Mouse (Mus musculus): Measurements from ENCODE around the gene Lhfpl2. TPM values are rescaled to one million over a fixed set of nuclear protein-coding genes. Genes with fewer than 3 reads are reported as not detected.

Lhfpl2 gene
- polyA plus RNA-seq, 1 experiment from 2014 or later, result 44.2 TPM

GRCm38 (mm10) chr13:94178401-94179040, 120.9 kb downstream of the Lhfpl2 start:
- ATAC-seq (ENCODE audit: insufficient number of reproducible peaks, insufficient read depth, low FRiP score, low TSS enrichment, low read depth), result 0 out of 2 replicates have a peak, but pooled peaks have one; percentile 24
- peaks cover 48% of the 10 kb centered on the region for H3K4me1 ChIP-seq (replicated peaks)
- H3K4me3 ChIP-seq (replicated peaks), result no peak overlapping the region
- H3K36me3 ChIP-seq, result peaks cover 8% of the 10 kb centered on the region; the same call in 1 of the 2 replicates
- H3K9ac ChIP-seq (replicated peaks), result no peak overlapping the region
- H3K9me3 ChIP-seq, result no peaks in the 10 kb centered on the region
- H3K4me2 ChIP-seq, result no peak overlapping the region
- H3K27me3 ChIP-seq, result 0 out of 2 replicates have a peak, but pooled peaks cover 5% of the 10 kb centered on the region
- 69% methylated on average over 11 of the region's 11 CpGs for WGBS
- H3K27ac ChIP-seq, result peak overlapping the region; percentile 51

- H3K9ac ChIP-seq (replicated peaks), result no peak overlapping the region
- no peak overlapping the region for H3K27ac ChIP-seq
- peaks cover 8% of the 10 kb centered on the region; the same call in 1 of the 2 replicates for H3K36me3 ChIP-seq
- no peaks in the 10 kb centered on the region for H3K9me3 ChIP-seq
- H3K27me3 ChIP-seq, result no peaks in the 10 kb centered on the region
- H3K4me1 ChIP-seq (replicated peaks), result peaks cover 28% of the 10 kb centered on the region
- WGBS, result 77% methylated on average over 5 of the region's 5 CpGs
- ATAC-seq (ENCODE audit: insufficient number of reproducible peaks, insufficient read depth, low FRiP score, low TSS enrichment, low read depth), result no peak
- H3K4me2 ChIP-seq, result no peak overlapping the region
- H3K4me3 ChIP-seq (replicated peaks), result no peak overlapping the region
Observed at GRCm38 (mm10) chr13:94180477-94181420, 123.2 kb downstream of the Lhfpl2 start.

DNA sequence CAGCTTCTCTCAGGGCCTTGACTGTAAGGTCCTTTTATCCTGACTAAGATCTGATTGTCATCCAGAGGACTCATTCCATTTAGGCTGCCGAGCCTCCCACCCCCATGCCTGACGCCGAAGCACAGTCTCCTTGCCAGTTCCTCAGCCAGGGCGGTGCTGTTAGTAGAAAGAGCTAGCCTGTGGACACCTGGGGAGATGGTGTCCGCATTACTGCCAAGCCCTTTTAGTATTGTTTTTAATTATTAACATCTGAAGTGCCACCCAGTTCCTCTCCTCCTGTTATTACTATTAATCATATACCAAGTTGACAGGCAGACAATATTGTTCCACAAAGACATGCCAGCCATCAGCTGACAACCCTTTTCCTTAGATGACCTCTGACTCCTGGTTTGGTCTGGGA, 124.4 kb downstream of the Lhfpl2 start:
- 89% methylated on average over 5 of the region's 5 CpGs for WGBS

DNA sequence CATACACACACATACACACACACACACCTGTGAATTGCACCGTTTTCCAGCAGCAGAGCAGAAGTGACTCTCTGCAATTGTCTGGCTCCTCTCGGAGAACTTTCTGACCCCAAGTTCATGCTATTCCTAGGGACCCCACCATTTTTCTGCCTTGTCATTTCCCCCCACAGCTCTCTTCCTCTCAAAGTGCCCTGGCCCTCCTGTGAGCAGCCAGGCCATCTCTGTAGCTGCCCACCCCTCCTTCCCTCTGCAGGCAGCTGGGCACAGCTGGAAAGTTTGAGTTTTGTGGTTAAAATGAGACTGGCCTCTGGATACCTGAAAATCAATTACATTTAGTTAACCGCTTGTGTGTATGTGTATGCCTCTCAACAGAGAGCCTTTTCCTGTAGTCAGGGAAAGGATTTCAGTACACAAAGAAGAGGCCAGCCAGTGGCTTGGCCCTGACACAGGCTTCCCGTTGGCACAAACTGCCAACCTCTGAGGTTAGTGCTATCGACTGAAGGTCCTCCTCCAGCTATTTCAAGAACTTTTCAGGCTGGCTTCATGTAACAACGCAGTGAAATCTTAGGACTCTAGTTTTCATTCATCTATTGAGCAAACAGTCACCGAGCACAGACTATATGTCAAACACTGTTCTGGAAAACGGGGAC, 125.9 kb downstream of the Lhfpl2 start:
- ATAC-seq (ENCODE audit: insufficient number of reproducible peaks, insufficient read depth, low FRiP score, low TSS enrichment, low read depth), result no peak
- Histone ChIP-seq H3K9ac (replicated peaks) (no peak overlapping the region), H3K27ac (peak overlapping the region; percentile 42; the same call in 1 of the 2 replicates), H3K4me2 (no peak overlapping the region), H3K9me3 (no peaks in the 10 kb centered on the region), H3K4me3 (replicated peaks) (no peak overlapping the region), H3K4me1 (replicated peaks) (peaks cover 37% of the 10 kb centered on the region), H3K27me3 (no peaks in the 10 kb centered on the region), H3K36me3 (peaks cover 4% of the 10 kb centered on the region; the same call in 1 of the 2 replicates)
- 82% methylated on average over 8 of the region's 8 CpGs for WGBS

More for the DNA sequence above, 124.4 kb downstream of the Lhfpl2 start:
- Histone ChIP-seq H3K9me3 (no peaks in the 10 kb centered on the region), H3K36me3 (peaks cover 6% of the 10 kb centered on the region; the same call in 1 of the 2 replicates), H3K4me1 (replicated peaks) (peaks cover 32% of the 10 kb centered on the region), H3K27ac (no peak overlapping the region), H3K9ac (replicated peaks) (no peak overlapping the region), H3K4me2 (no peak overlapping the region), H3K27me3 (no peaks in the 10 kb centered on the region), H3K4me3 (replicated peaks) (no peak overlapping the region)
- no peak for ATAC-seq (ENCODE audit: insufficient number of reproducible peaks, insufficient read depth, low FRiP score, low TSS enrichment, low read depth)

DNA sequence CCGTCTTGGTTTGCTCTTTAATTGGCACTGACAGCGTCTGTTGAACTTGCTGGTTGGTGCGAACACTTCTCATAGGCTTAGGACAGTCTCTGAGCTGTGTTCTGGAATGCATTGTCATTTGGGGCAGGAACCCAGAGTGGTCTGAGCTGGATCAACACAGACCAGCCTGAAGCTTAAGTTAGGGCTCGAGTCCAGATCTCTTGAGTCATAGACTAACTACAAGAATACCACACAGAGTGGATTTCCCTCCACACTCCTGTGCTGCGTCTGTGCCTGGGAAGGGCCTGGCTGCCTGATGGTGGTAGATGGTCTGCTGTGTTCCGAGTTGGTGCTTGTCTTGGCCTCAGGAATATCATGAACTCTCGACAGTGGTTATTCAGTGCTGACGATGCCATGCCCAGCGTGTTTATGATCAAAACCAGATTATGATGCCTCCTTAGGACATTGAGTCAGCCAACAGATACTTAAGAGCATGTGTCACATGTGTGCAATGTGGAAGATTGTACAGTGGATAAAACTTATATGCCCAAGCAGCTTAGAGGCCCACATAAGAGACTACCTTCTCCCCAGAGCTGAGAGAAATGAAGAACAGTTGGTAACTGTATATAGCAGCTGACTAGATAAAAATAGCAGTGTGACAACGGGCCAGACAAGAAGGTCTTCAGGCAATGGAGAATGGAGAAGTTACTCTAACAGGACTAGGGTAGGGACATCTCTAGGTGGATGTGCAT, 127.3 kb downstream of the Lhfpl2 start:
- no peaks in the 10 kb centered on the region for H3K27me3 ChIP-seq
- H3K9me3 ChIP-seq, result no peaks in the 10 kb centered on the region
- no peak overlapping the region for H3K27ac ChIP-seq
- H3K4me3 ChIP-seq (replicated peaks), result no peak overlapping the region
- no peak overlapping the region for H3K9ac ChIP-seq (replicated peaks)
- peaks cover under 1% of the 10 kb centered on the region; the same call in 1 of the 2 replicates for H3K36me3 ChIP-seq
- peaks cover 30% of the 10 kb centered on the region for H3K4me1 ChIP-seq (replicated peaks)
- H3K4me2 ChIP-seq, result no peak overlapping the region
- ATAC-seq (ENCODE audit: insufficient number of reproducible peaks, insufficient read depth, low FRiP score, low TSS enrichment, low read depth), result no peak
- WGBS, result 88% methylated on average over 10 of the region's 10 CpGs

DNA sequence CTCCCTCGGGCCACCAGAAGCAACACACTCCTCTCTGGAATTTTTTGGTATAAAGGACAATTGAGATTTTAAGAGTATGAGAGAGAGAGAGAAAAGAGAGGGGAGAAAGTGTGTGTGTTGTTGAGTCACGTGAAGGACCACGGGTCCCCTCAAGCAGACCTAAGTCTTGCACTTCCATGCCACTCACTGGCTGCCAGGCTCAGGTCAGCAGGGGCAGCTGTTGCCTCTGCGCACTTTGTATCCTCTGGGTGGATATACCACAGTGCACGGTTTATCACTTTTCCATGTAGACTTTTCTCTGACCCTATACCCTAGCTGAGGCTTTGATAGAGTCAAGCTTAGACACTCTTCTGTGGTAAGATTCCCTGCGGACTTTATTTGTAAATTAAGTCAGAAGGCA, 128.0 kb downstream of the Lhfpl2 start:
- no peaks in the 10 kb centered on the region for H3K36me3 ChIP-seq
- H3K4me1 ChIP-seq (replicated peaks), result peaks cover 30% of the 10 kb centered on the region
- ATAC-seq (ENCODE audit: insufficient number of reproducible peaks, insufficient read depth, low FRiP score, low TSS enrichment, low read depth), result no peak
- 83% methylated on average over 5 of the region's 6 CpGs for WGBS
- no peaks in the 10 kb centered on the region for H3K9me3 ChIP-seq
- no peak overlapping the region for H3K27ac ChIP-seq
- H3K4me2 ChIP-seq, result no peak overlapping the region
- H3K27me3 ChIP-seq, result no peaks in the 10 kb centered on the region
- H3K4me3 ChIP-seq (replicated peaks), result no peak overlapping the region
- no peak overlapping the region for H3K9ac ChIP-seq (replicated peaks)

GRCm38 (mm10) chr13:94188200-94189086, 130.8 kb downstream of the Lhfpl2 start:
- Histone ChIP-seq H3K4me2 (no peak overlapping the region), H3K36me3 (peaks cover 19% of the 10 kb centered on the region), H3K9ac (replicated peaks) (no peak overlapping the region), H3K27me3 (no peaks in the 10 kb centered on the region), H3K27ac (peak overlapping the region; percentile 42; the same call in 1 of the 2 replicates), H3K4me1 (replicated peaks) (peaks cover 33% of the 10 kb centered on the region), H3K9me3 (no peaks in the 10 kb centered on the region), H3K4me3 (replicated peaks) (no peak overlapping the region)
- no peak for ATAC-seq (ENCODE audit: insufficient number of reproducible peaks, insufficient read depth, low FRiP score, low TSS enrichment, low read depth)
- WGBS, result 28% methylated on average over 10 of the region's 10 CpGs

DNA sequence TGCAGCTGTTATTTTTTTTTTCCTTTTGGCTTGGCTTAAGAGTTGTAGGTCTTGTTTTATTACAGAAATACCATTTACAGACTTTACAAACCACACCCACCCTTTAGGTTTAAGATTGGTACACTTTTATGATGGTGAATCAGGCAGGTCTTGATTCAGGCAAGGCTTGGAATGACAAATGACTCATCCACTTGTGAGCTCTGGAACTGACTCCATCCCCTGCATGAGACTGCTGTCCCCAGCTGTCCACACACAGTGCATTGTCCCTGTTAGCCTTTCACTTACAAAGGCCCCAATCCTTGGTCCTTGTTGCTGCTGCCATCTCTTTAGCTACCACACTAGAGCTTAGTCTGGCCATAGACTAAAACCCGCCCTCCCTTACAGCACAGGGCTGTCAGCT, 132.8 kb downstream of the Lhfpl2 start:
- H3K4me1 ChIP-seq (replicated peaks), result peaks cover 33% of the 10 kb centered on the region
- H3K27ac ChIP-seq, result peak overlapping the region; percentile 51; the same call in 1 of the 2 replicates
- no peak overlapping the region for H3K4me2 ChIP-seq
- H3K4me3 ChIP-seq (replicated peaks), result no peak overlapping the region
- no peak overlapping the region for H3K9ac ChIP-seq (replicated peaks)
- no peak for ATAC-seq (ENCODE audit: insufficient number of reproducible peaks, insufficient read depth, low FRiP score, low TSS enrichment, low read depth)
- H3K27me3 ChIP-seq, result no peaks in the 10 kb centered on the region
- H3K9me3 ChIP-seq, result no peaks in the 10 kb centered on the region
- 84% methylated on average over 1 of the region's 1 CpGs for WGBS
- H3K36me3 ChIP-seq, result peaks cover 19% of the 10 kb centered on the region

DNA sequence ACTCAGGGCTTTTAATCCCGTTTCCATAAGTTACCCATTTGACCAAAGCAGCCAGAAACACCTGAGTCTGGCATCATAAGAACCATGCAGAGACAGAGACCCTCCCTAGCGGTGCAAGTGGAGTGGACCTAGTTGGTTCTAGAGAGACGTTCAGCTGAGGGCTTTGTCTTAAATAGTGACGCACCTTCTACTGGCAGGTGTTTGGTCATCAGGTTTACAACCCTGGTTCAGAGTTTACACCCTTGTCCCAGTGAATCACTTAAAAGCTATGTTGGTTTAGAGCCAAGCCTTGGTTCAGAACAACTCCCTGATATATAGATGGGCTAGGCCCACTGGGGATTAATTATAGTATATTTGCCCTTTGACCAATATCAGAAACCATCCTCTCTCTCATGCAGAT, 135.6 kb downstream of the Lhfpl2 start:
- Histone ChIP-seq H3K9ac (replicated peaks) (no peak overlapping the region), H3K27ac (no peak overlapping the region), H3K9me3 (no peaks in the 10 kb centered on the region), H3K4me1 (replicated peaks) (peaks cover 17% of the 10 kb centered on the region), H3K27me3 (no peaks in the 10 kb centered on the region), H3K4me2 (no peak overlapping the region), H3K36me3 (peaks cover 30% of the 10 kb centered on the region), H3K4me3 (replicated peaks) (no peak overlapping the region)
- ATAC-seq (ENCODE audit: insufficient number of reproducible peaks, insufficient read depth, low FRiP score, low TSS enrichment, low read depth), result no peak
- 88% methylated on average over 4 of the region's 4 CpGs for WGBS

DNA sequence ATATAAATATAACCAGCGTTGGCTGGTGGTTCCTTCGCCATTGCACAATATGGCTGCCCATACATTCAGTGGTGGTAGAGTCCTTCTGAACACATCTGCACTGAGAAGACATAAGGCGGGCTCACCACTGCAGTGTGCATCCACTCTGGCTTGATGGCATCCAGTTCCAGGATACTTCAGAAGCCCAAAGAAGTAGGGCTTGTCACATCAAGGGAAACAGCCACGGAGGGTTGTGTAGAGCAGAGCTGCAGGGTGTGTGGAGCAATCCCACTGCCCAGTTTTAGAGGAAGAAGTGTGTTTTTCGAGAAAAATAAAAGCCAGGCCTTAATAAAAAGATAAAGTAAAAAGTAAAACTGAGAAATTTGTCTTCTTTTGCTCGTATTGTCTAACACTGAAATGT, 141.0 kb downstream of the Lhfpl2 start:
- Histone ChIP-seq H3K4me1 (replicated peaks) (0 out of 2 replicates have a peak, but pooled peaks cover 3% of the 10 kb centered on the region), H3K9me3 (no peaks in the 10 kb centered on the region), H3K27ac (no peak overlapping the region), H3K9ac (replicated peaks) (no peak overlapping the region), H3K36me3 (peaks cover 15% of the 10 kb centered on the region), H3K4me3 (replicated peaks) (no peak overlapping the region), H3K27me3 (no peaks in the 10 kb centered on the region), H3K4me2 (no peak overlapping the region)
- 83% methylated on average over 6 of the region's 6 CpGs for WGBS
- no peak for ATAC-seq (ENCODE audit: insufficient number of reproducible peaks, insufficient read depth, low FRiP score, low TSS enrichment, low read depth)
